Mouse (Mus musculus) kidney, adult 2 months (tissue): ENCODE results near the gene Spata31d1d.

Experiments used
- CTCF ChIP-seq: fragments of 200-500 bp; conservative IDR thresholded peaks from 2 replicates; pipeline ENCODE4 v1.5.1; 2011; ENCODE audit warnings: low read depth, mild to moderate bottlenecking, control low read depth, low read length, moderate library complexity, mixed read lengths; ENCODE audit not compliant: insufficient read depth, insufficient read length
- POLR2A ChIP-seq: fragments of 200-500 bp; IDR thresholded peaks from one replicate; pipeline ENCODE4 v1.6.1; 2011; ENCODE audit warnings: low read depth, low read length, control low read depth

- TF ChIP-seq CTCF: no peak
- no peak for TF ChIP-seq POLR2A
Observed at GRCm38 (mm10) chr13:59775168-59775567, 43.6 kb upstream of the Spata31d1d start.
